Mouse (Mus musculus) frontal cortex, postnatal 14 days (tissue): ENCODE measurements around the gene Slc24a4.

Experiments
- DNase-seq, 2 experiments: peaks; one replicate each; pipeline ENCODE4 v3.0.0; 2022; ENCODE audit warnings: low spot score in 2 of 2

Gene Slc24a4

GRCm38 (mm10) chr12:102128081-102128790 is at the start of gene Slc24a4:
TSS of gene Slc24a4 (plus strand) at chr12:102128733.
- peak; percentile 29 to 36 for DNase-seq

GRCm38 (mm10) chr12:102082648-102083425 is 45.7 kb upstream of the Slc24a4 start:
- no peak for DNase-seq

- DNase-seq: no peak
Observed at GRCm38 (mm10) chr12:102090535-102090934, 38.0 kb upstream of the Slc24a4 start.

- DNase-seq: no peak
Observed at GRCm38 (mm10) chr12:102092342-102093094, 36.0 kb upstream of the Slc24a4 start.

- no peak for DNase-seq
Observed at GRCm38 (mm10) chr12:102105990-102106389, 22.5 kb upstream of the Slc24a4 start.

- no peak for DNase-seq
Observed at GRCm38 (mm10) chr12:102108851-102109250, 19.7 kb upstream of the Slc24a4 start.

GRCm38 (mm10) chr12:102112491-102112890 is 16.0 kb upstream of the Slc24a4 start:
- no peak for DNase-seq

- no peak for DNase-seq
Observed at GRCm38 (mm10) chr12:102112901-102113300, 15.6 kb upstream of the Slc24a4 start.

GRCm38 (mm10) chr12:102113391-102113790 is 15.1 kb upstream of the Slc24a4 start:
- DNase-seq: no peak

- no peak for DNase-seq
Observed at GRCm38 (mm10) chr12:102116580-102116979, 12.0 kb upstream of the Slc24a4 start.

GRCm38 (mm10) chr12:102118014-102118413 is 10.5 kb upstream of the Slc24a4 start:
- DNase-seq: no peak

- no peak for DNase-seq
Observed at GRCm38 (mm10) chr12:102127601-102128000, 932 bp upstream of the Slc24a4 start.

GRCm38 (mm10) chr12:102128791-102129507 is 416 bp downstream of the Slc24a4 start:
- peak; percentile 51 to 71 for DNase-seq

GRCm38 (mm10) chr12:102129508-102130030 is 1.0 kb downstream of the Slc24a4 start:
- no peak for DNase-seq

GRCm38 (mm10) chr12:102139710-102140109 is 11.2 kb downstream of the Slc24a4 start:
- peak; percentile 37 to 40 for DNase-seq

GRCm38 (mm10) chr12:102141330-102141729 is 12.8 kb downstream of the Slc24a4 start:
- no peak for DNase-seq

- DNase-seq: no peak
Observed at GRCm38 (mm10) chr12:102147678-102148077, 19.1 kb downstream of the Slc24a4 start.

GRCm38 (mm10) chr12:102148746-102149145 is 20.2 kb downstream of the Slc24a4 start:
- no peak for DNase-seq

GRCm38 (mm10) chr12:102151185-102151584 is 22.7 kb downstream of the Slc24a4 start:
- no peak for DNase-seq

- DNase-seq: no peak
Observed at GRCm38 (mm10) chr12:102153796-102154195, 25.3 kb downstream of the Slc24a4 start.

GRCm38 (mm10) chr12:102154815-102155214 is 26.3 kb downstream of the Slc24a4 start:
- DNase-seq: no peak
